Mouse (Mus musculus) stomach, postnatal 0 days (tissue): ENCODE measurements around the gene Mapk8ip3. TPM values are rescaled to one million over a fixed set of nuclear protein-coding genes. Genes with fewer than 3 reads are reported as not detected.

ENCODE experiments used
- ATAC-seq: fragments of 200-750 bp; cut with Nextera tagmentation; 2 replicates; pipeline ENCODE4 v1.8.0; 2017; ENCODE audit not compliant: low FRiP score, low TSS enrichment
- DNase-seq: peaks from one replicate; pipeline ENCODE4 v3.0.0-alpha.2; 2016; ENCODE audit warnings: low spot score
- H3K27ac ChIP-seq: fragments of 300-500 bp; sonication (generic); replicated peaks from 2 replicates; pipeline ENCODE4 v1.5.1; 2014; ENCODE audit warnings: mild to moderate bottlenecking, control low read depth
- H3K27me3 ChIP-seq: fragments of 300-500 bp; sonication (generic); 2 replicates; pipeline ENCODE4 v1.6.1; 2014; ENCODE audit warnings: low read length; ENCODE audit not compliant: control insufficient read depth, insufficient read depth
- H3K36me3 ChIP-seq: fragments of 300-500 bp; sonication (generic); 2 replicates; pipeline ENCODE4 v1.6.1; 2014; ENCODE audit warnings: low read length, mixed read lengths; ENCODE audit not compliant: control insufficient read depth, insufficient read depth
- H3K4me1 ChIP-seq: fragments of 300-500 bp; sonication (generic); replicated peaks from 2 replicates; pipeline ENCODE4 v1.6.1; 2014; ENCODE audit warnings: antibody characterized with exemption; ENCODE audit not compliant: control insufficient read depth, insufficient read depth
- H3K4me2 ChIP-seq: fragments of 300-500 bp; sonication (generic); replicated peaks from 2 replicates; pipeline ENCODE4 v1.6.1; 2014; ENCODE audit warnings: low read depth, mild to moderate bottlenecking, control low read depth, moderate library complexity
- H3K4me3 ChIP-seq: fragments of 300-500 bp; sonication (generic); 2 replicates; pipeline ENCODE4 v1.5.1; 2014; ENCODE audit warnings: low read depth, low read length, control low read depth
- H3K9ac ChIP-seq: fragments of 300-500 bp; sonication (generic); 2 replicates; pipeline ENCODE4 v1.6.1; 2014; ENCODE audit warnings: mild to moderate bottlenecking, low read length, control low read depth, mixed read lengths
- H3K9me3 ChIP-seq: fragments of 300-500 bp; sonication (generic); 2 replicates; pipeline ENCODE4 v1.6.1; 2016; ENCODE audit warnings: low read length; ENCODE audit not compliant: control insufficient read depth
- CTCF ChIP-seq: IDR thresholded peaks from 2 replicates; pipeline ENCODE4 v1.5.1; 2016; ENCODE audit warnings: antibody characterized with exemption, low read depth, mild to moderate bottlenecking, moderate library complexity
- EP300 ChIP-seq: optimal IDR thresholded peaks from 2 replicates; pipeline ENCODE3; 2016; ENCODE audit warnings: antibody characterized with exemption
- WGBS: fragments of 180-500 bp; shearing (Covaris S2); extraction: QIAGEN DNeasy Blood & Tissue Kit; methylation state at CpG from one replicate; pipeline ENCODE4 v1.1.7; 2014; 5-methylcytosine and 5-hydroxymethylcytosine counted together
- polyA plus RNA-seq: library from polyadenylated mRNA; unstranded; fragments of >200 nt; fragmentation: Nextera tagmentation; extraction: Ambion mirVana; gene quantifications from 2 replicates; pipeline ENCODE4 v1.2.1, GENCODE M21; 2015

Gene Mapk8ip3
- polyA plus RNA-seq, 1 experiment from 2014 or later = 6.5 TPM

DNA sequence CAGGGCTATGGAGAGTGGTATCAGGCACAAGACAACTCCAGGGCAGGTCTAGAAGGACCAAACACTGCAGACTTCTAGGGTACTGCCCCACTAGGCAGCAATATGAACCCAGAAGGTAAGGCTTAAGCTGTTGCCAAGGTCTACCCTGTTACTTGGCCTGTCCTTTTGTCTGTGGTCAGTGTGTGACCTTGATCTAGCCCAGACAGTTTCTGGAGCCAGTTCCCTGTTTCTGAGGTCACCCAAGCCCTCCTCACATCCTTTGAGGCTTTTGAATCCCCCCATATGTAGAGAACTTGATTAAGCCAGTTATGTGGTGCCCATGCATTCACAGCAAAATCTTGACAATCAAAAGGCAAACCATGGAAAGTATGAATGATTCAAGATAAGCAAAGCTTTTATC is 1.1 kb downstream of the Mapk8ip3 start:
- H3K27ac ChIP-seq = no peak overlapping the region; the same call in 1 of the 2 replicates
- no peaks in the 10 kb centered on the region for H3K27me3 ChIP-seq
- H3K4me1 ChIP-seq = peaks cover 4% of the 10 kb centered on the region; the same call in 1 of the 2 replicates
- peak overlapping the region; percentile 74 for H3K4me3 ChIP-seq
- no peak for TF ChIP-seq EP300
- TF ChIP-seq CTCF = no peak
- DNase-seq = no peak
- H3K9me3 ChIP-seq = no peaks in the 10 kb centered on the region
- H3K9ac ChIP-seq = peak overlapping the region; percentile 82
- no peaks in the 10 kb centered on the region for H3K36me3 ChIP-seq
- ATAC-seq = no peak
- H3K4me2 ChIP-seq = peak overlapping the region; percentile 80

DNA sequence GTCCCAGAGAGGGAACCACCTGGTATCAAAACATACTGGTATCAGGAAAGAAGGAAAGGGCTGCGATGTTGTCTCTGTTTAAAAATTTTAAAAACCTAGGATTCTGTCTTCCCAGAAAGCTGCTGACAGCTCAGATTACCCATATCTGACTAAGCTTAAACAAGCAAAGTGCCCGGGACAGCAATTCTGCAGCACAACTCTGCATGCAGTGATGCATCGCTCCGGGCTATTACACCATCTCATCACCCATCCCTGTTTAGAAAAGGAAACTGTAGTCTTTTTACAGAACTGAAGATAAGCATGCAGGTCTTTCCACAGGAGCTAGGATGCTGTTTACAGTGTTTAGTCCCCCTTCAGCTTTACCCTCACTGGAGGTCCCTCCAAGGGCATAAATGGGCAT is 1.9 kb downstream of the Mapk8ip3 start:
- H3K4me1 ChIP-seq = peaks cover 4% of the 10 kb centered on the region; the same call in 1 of the 2 replicates
- H3K27me3 ChIP-seq = no peaks in the 10 kb centered on the region
- no peaks in the 10 kb centered on the region for H3K9me3 ChIP-seq
- 61% methylated on average over 4 of the region's 4 CpGs for whole genome bisulfite sequencing
- no peak for DNase-seq
- ATAC-seq = no peak
- H3K36me3 ChIP-seq = no peaks in the 10 kb centered on the region
- no peak overlapping the region for H3K27ac ChIP-seq
- TF ChIP-seq EP300 = no peak
- TF ChIP-seq CTCF = no peak
- H3K9ac ChIP-seq = 0 out of 2 replicates have a peak overlapping the region, but pooled peaks have one; percentile 23
- 0 out of 2 replicates have a peak overlapping the region, but pooled peaks have one; percentile 4 for H3K4me3 ChIP-seq
- peak overlapping the region; percentile 80; the same call in 1 of the 2 replicates for H3K4me2 ChIP-seq

DNA sequence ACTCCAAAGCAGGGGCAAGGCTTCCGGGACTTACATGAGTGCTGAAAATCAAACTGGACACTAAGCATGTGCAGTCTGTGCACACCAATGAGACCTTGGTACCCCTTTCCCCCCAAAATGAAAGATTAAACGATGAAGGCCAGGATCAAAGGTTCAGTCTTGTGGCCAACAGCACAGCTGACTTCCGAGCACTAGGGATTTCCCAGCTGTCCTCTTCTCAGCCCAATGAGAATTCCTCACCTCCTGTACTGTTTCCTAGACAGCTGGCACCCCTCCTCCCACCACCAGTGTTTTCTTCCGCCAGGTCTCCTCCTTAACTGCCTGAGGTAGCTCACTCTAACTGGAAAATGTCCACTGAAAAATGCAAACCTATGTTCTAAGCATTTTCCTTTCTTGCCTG is 3.6 kb downstream of the Mapk8ip3 start:
- Histone ChIP-seq H3K4me2 (no peak overlapping the region), H3K27me3 (no peaks in the 10 kb centered on the region), H3K9ac (no peak overlapping the region), H3K27ac (no peak overlapping the region), H3K9me3 (no peaks in the 10 kb centered on the region), H3K36me3 (no peaks in the 10 kb centered on the region), H3K4me3 (no peak overlapping the region), H3K4me1 (peaks cover 4% of the 10 kb centered on the region; the same call in 1 of the 2 replicates)
- TF ChIP-seq EP300 (no peak), CTCF (no peak)
- 67% methylated on average over 4 of the region's 4 CpGs for WGBS
- DNase-seq (no peak), ATAC-seq (no peak)

DNA sequence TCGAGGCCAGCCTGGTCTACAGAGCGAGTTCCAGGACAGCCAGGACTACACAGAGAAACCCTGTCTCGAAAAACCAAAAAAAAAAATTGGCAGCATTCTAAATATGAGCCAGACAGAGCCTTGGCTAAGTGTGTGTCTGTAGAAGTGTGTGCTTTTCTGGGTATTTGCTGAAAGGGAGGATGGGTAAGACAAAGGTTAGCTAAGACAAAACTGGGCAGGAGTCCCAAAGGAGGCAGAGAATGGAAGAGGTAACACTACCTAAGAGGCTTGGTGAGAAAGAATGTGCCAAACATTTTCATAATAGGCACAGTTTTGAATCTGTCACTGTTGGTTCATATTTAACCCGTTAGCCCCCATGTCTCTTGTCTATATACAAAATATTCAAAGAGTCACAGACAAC is 4.3 kb downstream of the Mapk8ip3 start:
- no peaks in the 10 kb centered on the region for H3K9me3 ChIP-seq
- 0 out of 2 replicates have a peak, but pooled peaks cover 3% of the 10 kb centered on the region for H3K36me3 ChIP-seq
- H3K4me3 ChIP-seq = no peak overlapping the region
- no peak overlapping the region for H3K4me2 ChIP-seq
- H3K27ac ChIP-seq = no peak overlapping the region
- no peak for DNase-seq
- 86% methylated on average over 4 of the region's 4 CpGs for WGBS
- TF ChIP-seq CTCF (no peak), EP300 (no peak)
- H3K9ac ChIP-seq = no peak overlapping the region
- ATAC-seq = no peak
- peaks cover 4% of the 10 kb centered on the region; the same call in 1 of the 2 replicates for H3K4me1 ChIP-seq
- H3K27me3 ChIP-seq = no peaks in the 10 kb centered on the region

DNA sequence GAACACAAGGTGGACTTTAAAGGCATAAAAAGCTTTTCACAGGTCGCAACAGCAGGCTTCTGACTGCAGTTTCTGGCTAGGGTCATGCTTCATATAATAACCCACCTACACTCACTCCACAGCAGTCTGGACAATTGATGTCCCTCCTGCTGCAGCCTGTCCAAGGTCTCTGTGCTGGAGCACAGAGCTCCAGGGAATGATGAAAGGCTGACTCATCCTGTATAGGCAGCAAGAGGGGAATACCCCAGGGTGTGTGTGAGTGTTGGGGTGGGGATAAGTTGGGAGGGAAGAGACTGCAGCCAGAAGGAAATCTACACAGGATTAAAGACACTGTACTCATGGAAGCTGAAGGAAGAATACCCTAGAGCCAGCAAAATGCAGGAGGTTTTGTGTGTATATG is 7.3 kb downstream of the Mapk8ip3 start:
- Histone ChIP-seq H3K4me3 (no peak overlapping the region), H3K4me1 (no peaks in the 10 kb centered on the region), H3K27me3 (no peaks in the 10 kb centered on the region), H3K9me3 (no peaks in the 10 kb centered on the region), H3K4me2 (no peak overlapping the region), H3K27ac (no peak overlapping the region), H3K36me3 (peaks cover 13% of the 10 kb centered on the region; the same call in 1 of the 2 replicates), H3K9ac (no peak overlapping the region)
- no peak for TF ChIP-seq EP300
- TF ChIP-seq CTCF = no peak
- ATAC-seq = 0 out of 2 replicates have a peak, but pooled peaks have one; percentile 32
- WGBS = 86% methylated on average over 1 of the region's 1 CpGs
- no peak for DNase-seq

DNA sequence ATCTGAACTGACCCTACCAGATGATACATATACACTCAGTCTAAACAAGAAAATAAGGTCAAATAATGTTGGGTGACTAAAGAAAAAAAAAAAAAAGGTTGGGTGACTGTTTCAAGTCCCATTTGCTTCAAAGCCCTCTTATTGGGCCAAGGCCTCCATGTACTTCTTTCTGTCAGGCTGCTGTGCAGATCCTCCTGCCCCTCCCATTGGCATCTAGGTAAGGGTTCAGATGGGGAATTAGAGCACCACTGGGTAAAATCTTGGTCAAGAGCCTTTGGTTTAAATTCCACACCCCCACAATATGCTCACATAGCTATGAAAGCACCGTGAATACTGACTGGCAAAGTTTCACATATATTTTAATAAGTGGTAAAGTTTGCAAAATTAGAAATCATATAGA is 13.5 kb downstream of the Mapk8ip3 start:
- H3K4me2 ChIP-seq = no peak overlapping the region

More for the DNA sequence above, 13.5 kb downstream of the Mapk8ip3 start:
- Histone ChIP-seq H3K9me3 (no peaks in the 10 kb centered on the region), H3K9ac (no peak overlapping the region), H3K4me1 (no peaks in the 10 kb centered on the region), H3K27ac (no peak overlapping the region), H3K27me3 (no peaks in the 10 kb centered on the region), H3K36me3 (peaks cover 45% of the 10 kb centered on the region; the same call in 1 of the 2 replicates), H3K4me3 (no peak overlapping the region)
- ATAC-seq (no peak), DNase-seq (no peak)
- TF ChIP-seq CTCF (no peak), EP300 (no peak)
- 88% methylated on average over 1 of the region's 1 CpGs for WGBS
